Comparison of ENCODE assay signal across 9 mouse cellular contexts in genomic region chr3:103401342-103402098, GRCm38 (mm10).
DNase-seq lines count a peak whose midpoint lies in the region; ATAC-seq and TF ChIP-seq lines count a peak whose summit lies in the region.
"Had no signal": no experiment of that assay in that cellular context is flagged by ENCODE, and none has a peak within 500 bp of the region (broad histone marks: within the 10 kb centered on the region; RNA-seq: fewer than 3 reads in every experiment).

No protein-coding gene starts in this region.

- no peaks in the 10 kb centered on the region for H3K9me3 ChIP-seq in neural tube, embryonic 12.5 days
- no peaks in the 10 kb centered on the region for H3K9me3 ChIP-seq in liver, embryonic 11.5 days (ENCODE audit: control insufficient read depth, low read length)
- H3K9me3 ChIP-seq: heart, embryonic 15.5 days had no signal

- peaks cover 12% of the 10 kb centered on the region; the same call in 1 of the 2 replicates for H3K4me1 ChIP-seq in neural tube, embryonic 12.5 days
- no peaks in the 10 kb centered on the region for H3K4me1 ChIP-seq in kidney, adult 2 months (ENCODE audit: control insufficient read depth, insufficient read depth, low read length)
- H3K4me1 ChIP-seq in liver, embryonic 11.5 days (replicated peaks; ENCODE audit: control insufficient read depth, insufficient read depth, low read length), result no peaks in the 10 kb centered on the region
- H3K4me1 ChIP-seq: heart, embryonic 15.5 days had no signal

- H3K27ac ChIP-seq in neural tube, embryonic 12.5 days, result no peak overlapping the region
- no peak overlapping the region for H3K27ac ChIP-seq in kidney, adult 2 months (ENCODE audit: insufficient read depth, low read depth, low read length)
- H3K27ac ChIP-seq in liver, embryonic 11.5 days (ENCODE audit: low read depth, low read length), result no peak overlapping the region
- H3K27ac ChIP-seq: heart, embryonic 15.5 days had no signal

- H3K9ac ChIP-seq in neural tube, embryonic 12.5 days, result no peak overlapping the region
- no peak overlapping the region for H3K9ac ChIP-seq in liver, embryonic 11.5 days (ENCODE audit: low read depth, low read length)
- H3K9ac ChIP-seq: heart, embryonic 15.5 days had no signal

- peak; percentile 90 for ATAC-seq in neural tube, embryonic 12.5 days (ENCODE audit: low FRiP score, low read depth)
- no peak for ATAC-seq in activated CD4-positive, CD25-positive, alpha-beta regulatory T cell, adult 4 months
- ATAC-seq in liver, embryonic 11.5 days (replicated peaks; ENCODE audit: low FRiP score), result no peak

- peak; percentile 78 for DNase-seq in heart, adult 11 months
- DNase-seq in heart, adult 18-20 months, result no peak
- peak; percentile 56 to 60 for DNase-seq in layer of hippocampus, postnatal 25 days (ENCODE audit: extremely low spot score in 1 of 2, low spot score in 1 of 2)
- DNase-seq in kidney, adult 2 months, result no peak
- DNase-seq in liver, embryonic 11.5 days (ENCODE audit: low spot score), result no peak
- no peak for DNase-seq in cerebellum, adult 11-12 months

- H3K4me2 ChIP-seq in neural tube, embryonic 12.5 days (replicated peaks), result no peak overlapping the region
- H3K4me2 ChIP-seq in liver, embryonic 11.5 days, result no peak overlapping the region
- H3K4me2 ChIP-seq: heart, embryonic 15.5 days had no signal

- 53% methylated on average over 17 of the region's 17 CpGs for WGBS in neural tube, embryonic 12.5 days
- 60% methylated on average over 17 of the region's 17 CpGs for WGBS in kidney, adult 2 months
- WGBS in liver, embryonic 11.5 days, result 43% methylated on average over 17 of the region's 17 CpGs

- H3K4me3 ChIP-seq in neural tube, embryonic 12.5 days, result no peak overlapping the region
- no peak overlapping the region for H3K4me3 ChIP-seq in kidney, adult 2 months (ENCODE audit: insufficient read depth, low read depth, low read length)
- H3K4me3 ChIP-seq in liver, embryonic 11.5 days (ENCODE audit: low read depth, low read length), result no peak overlapping the region
- H3K4me3 ChIP-seq: heart, embryonic 15.5 days had no signal

- no peak for TF ChIP-seq CTCF in kidney, adult 2 months (conservative IDR thresholded peaks at IDR 0.05; ENCODE audit: insufficient read depth, insufficient read length, low read depth, low read length)

- H3K36me3 ChIP-seq in neural tube, embryonic 12.5 days, result no peaks in the 10 kb centered on the region
- H3K36me3 ChIP-seq in kidney, adult 2 months (ENCODE audit: control insufficient read depth, insufficient read depth, low read length), result no peaks in the 10 kb centered on the region
- H3K36me3 ChIP-seq in liver, embryonic 11.5 days (ENCODE audit: control insufficient read depth, insufficient read depth, low read length), result no peaks in the 10 kb centered on the region
- H3K36me3 ChIP-seq: heart, embryonic 15.5 days had no signal

- H3K27me3 ChIP-seq in neural tube, embryonic 12.5 days (replicated peaks), result no peaks in the 10 kb centered on the region
- no peaks in the 10 kb centered on the region for H3K27me3 ChIP-seq in kidney, adult 2 months (replicated peaks; ENCODE audit: control insufficient read depth, insufficient read depth, low read length)
- H3K27me3 ChIP-seq in liver, embryonic 11.5 days (replicated peaks; ENCODE audit: control insufficient read depth, insufficient read depth, low read length), result 0 out of 2 replicates have a peak, but pooled peaks cover 2% of the 10 kb centered on the region
- H3K27me3 ChIP-seq: heart, embryonic 15.5 days had no signal

- TF ChIP-seq POLR2A in kidney, adult 2 months (IDR thresholded peaks at IDR 0.05; ENCODE audit: low read depth, low read length), result no peak

Comparison
In these comparisons a context has a peak if more than half of its experiments do, and no peak if none do; other contexts are left out.
1. DNase-seq: peak in heart, adult 11 months (single experiment) and layer of hippocampus, postnatal 25 days (2 of 2); none in heart, adult 18-20 months (0 of 2), kidney, adult 2 months (single experiment), liver, embryonic 11.5 days (single experiment) and cerebellum, adult 11-12 months (single experiment).